Mouse (Mus musculus): ENCODE data around the gene Ccr1l1. TPM values are rescaled to one million over a fixed set of nuclear protein-coding genes. Genes with fewer than 3 reads are reported as not detected.
"Not testable (repeated sequence)": the region's sequence is repeated elsewhere in the genome, so short reads cannot be mapped to it uniquely, and the experiment has no call there.

Gene Ccr1l1
- polyA plus RNA-seq, 1 experiment from 2014 or later, result not detected

- ATAC-seq (no peak), DNase-seq (ENCODE audit: low read depth, low spot score) (no peak)
- ChIA-PET POLR2A (no interaction called here), CTCF (no interaction called here)
- in situ Hi-C loops (cut with MboI; ENCODE audit: low pct_unique_long_range_greater_than_20kb), result no loop called here
- no peak for TF ChIP-seq CTCF (IDR thresholded peaks at IDR 0.05)
- H3K27me3 ChIP-seq, result no peaks in the 10 kb centered on the region
Observed at GRCm38 (mm10) chr9:123984943-123985342, 6.7 kb upstream of the Ccr1l1 start.

DNA sequence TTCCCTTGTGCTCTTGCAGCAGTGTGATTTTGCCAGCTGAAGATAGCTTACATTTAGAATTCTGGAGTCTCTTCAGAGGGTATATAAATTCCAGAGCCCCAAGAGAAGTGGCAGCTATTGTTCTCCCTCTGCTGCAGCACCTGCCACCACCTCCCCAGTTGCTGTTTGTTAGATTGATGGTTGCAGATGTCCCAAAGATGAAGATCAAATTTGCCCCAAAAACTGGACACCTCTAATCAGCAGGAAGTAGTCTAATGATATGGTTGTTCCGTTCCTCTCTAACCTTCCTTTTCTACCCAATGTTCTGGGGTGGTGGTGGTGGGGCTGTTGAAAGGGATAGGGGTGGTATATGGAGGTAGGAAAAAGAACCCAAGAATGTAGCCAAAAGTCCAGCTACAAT lies 4.5 kb upstream of the Ccr1l1 start:
- TF ChIP-seq CTCF (IDR thresholded peaks at IDR 0.05), result no peak
- CTCF ChIA-PET, result no interaction called here
- POLR2A ChIA-PET, result no interaction called here

GRCm38 (mm10) chr9:123981909-123982308 lies 3.7 kb upstream of the Ccr1l1 start:
- CTCF ChIA-PET, result no interaction called here
- in situ Hi-C loops (cut with MboI; ENCODE audit: low pct_unique_long_range_greater_than_20kb), result no loop called here
- POLR2A ChIA-PET, result no interaction called here
- no peak for TF ChIP-seq CTCF (IDR thresholded peaks at IDR 0.05)
- ATAC-seq, result no peak
- H3K27me3 ChIP-seq, result no peaks in the 10 kb centered on the region
- DNase-seq (ENCODE audit: low read depth, low spot score), result no peak

More for the DNA sequence above, 4.5 kb upstream of the Ccr1l1 start:
- H3K27me3 ChIP-seq, result no peaks in the 10 kb centered on the region
- no peak for ATAC-seq
- in situ Hi-C loops (cut with MboI; ENCODE audit: low pct_unique_long_range_greater_than_20kb), result no loop called here
- no peak for DNase-seq (ENCODE audit: low read depth, low spot score)

GRCm38 (mm10) chr9:123980858-123981475 lies 2.8 kb upstream of the Ccr1l1 start:
- not testable (repeated sequence) for H3K27me3 ChIP-seq

DNA sequence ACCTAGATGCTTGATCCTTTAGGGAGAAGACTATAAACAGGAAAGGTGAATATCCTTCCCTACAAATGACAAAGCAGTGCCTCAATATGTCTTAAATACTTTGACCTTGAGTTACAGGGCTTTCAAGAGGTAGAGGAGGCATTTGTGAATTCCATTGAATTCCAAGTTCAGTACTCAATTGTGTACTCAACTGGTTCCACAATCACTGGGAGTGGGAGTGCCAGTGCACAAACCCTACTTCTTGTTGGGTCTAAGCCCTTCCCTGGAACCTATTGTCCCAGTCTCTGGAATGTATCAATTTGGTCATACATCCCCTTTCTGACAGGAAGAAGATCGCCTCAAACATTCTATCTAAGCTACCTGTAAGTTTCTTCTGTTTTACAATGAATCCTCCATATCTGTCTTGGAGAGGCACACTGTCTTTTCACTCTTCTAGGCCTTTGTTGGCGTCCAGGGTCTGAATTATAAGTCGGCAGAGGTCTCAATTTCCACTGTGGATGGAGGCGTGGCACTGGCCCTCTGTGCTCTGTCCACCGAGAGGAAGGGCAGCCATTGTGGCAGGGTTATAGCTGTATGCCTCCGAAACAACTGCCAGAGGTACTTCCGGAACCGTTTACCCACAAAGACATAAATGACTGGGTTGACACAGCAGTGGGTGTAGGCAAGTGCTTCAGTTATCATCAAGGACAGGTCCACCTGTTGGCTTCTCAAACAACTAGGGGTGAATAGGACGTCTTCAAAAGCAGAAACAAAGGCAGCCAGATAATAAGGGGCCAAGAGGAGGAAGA lies 1.1 kb downstream of the Ccr1l1 start:
- no peaks in the 10 kb centered on the region for H3K27me3 ChIP-seq
- in situ Hi-C loops (cut with MboI; ENCODE audit: low pct_unique_long_range_greater_than_20kb), result no loop called here

More at GRCm38 (mm10) chr9:123980858-123981475, 2.8 kb upstream of the Ccr1l1 start:
- DNase-seq (ENCODE audit: low read depth, low spot score); CTCF ChIA-PET; in situ Hi-C loops (cut with MboI; ENCODE audit: low pct_unique_long_range_greater_than_20kb); POLR2A ChIA-PET; ATAC-seq: not testable (repeated sequence)

GRCm38 (mm10) chr9:123975630-123976029 lies 2.6 kb downstream of the Ccr1l1 start:
- no peak for TF ChIP-seq CTCF (IDR thresholded peaks at IDR 0.05)
- no peak for ATAC-seq

More for the DNA sequence above, 1.1 kb downstream of the Ccr1l1 start:
- CTCF ChIA-PET, result no interaction called here
- DNase-seq (ENCODE audit: low read depth, low spot score) (no peak), ATAC-seq (no peak)
- no peak for TF ChIP-seq CTCF (IDR thresholded peaks at IDR 0.05)
- POLR2A ChIA-PET, result no interaction called here

DNA sequence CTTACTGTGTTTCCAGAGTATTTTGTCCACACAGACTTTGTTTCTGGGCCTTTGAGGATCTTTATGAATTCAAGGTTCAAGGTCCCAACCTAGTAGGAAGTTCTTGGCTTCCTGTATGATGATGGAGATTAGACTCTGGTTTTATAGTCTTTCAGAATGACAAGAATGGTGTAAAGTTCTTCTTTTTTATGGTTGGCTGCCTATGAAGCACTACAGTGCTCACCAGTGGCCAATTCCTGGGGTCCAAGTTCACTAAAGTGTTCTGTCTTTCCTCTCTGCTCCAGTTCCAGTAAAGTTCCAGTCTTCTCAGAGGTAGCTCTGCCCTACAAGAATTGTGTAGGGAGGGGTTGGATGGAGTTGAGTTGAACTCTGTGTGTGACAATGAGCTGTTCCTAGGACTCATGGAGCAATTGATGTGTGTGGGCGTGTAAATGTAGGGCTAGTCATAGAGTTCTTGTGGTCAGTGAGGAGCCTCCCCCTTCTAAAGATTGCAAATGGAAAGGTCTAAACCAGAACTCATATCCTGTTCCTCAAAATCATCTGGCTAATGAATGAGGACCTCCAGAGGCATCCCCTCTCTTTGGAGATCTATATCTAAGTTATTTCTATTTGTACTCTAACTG lies 9.8 kb downstream of the Ccr1l1 start, which contains the start of gene Ccr1:
Gene Ccr1, minus strand, starts transcription at position 403 of the 623 bp plus-strand sequence.
- ATAC-seq, result no peak
- no peak for DNase-seq (ENCODE audit: low read depth, low spot score)
- TF ChIP-seq CTCF (IDR thresholded peaks at IDR 0.05), result no peak
- CTCF ChIA-PET, result no interaction called here
- in situ Hi-C loops (cut with MboI; ENCODE audit: low pct_unique_long_range_greater_than_20kb), result no loop called here
- H3K27me3 ChIP-seq, result no peaks in the 10 kb centered on the region
- POLR2A ChIA-PET, result no interaction called here

More at GRCm38 (mm10) chr9:123975630-123976029, 2.6 kb downstream of the Ccr1l1 start:
- in situ Hi-C loops (cut with MboI; ENCODE audit: low pct_unique_long_range_greater_than_20kb), result no loop called here
- ChIA-PET POLR2A (no interaction called here), CTCF (no interaction called here)
- H3K27me3 ChIP-seq, result no peaks in the 10 kb centered on the region
- DNase-seq (ENCODE audit: low read depth, low spot score), result no peak

- ATAC-seq; POLR2A ChIA-PET; DNase-seq (ENCODE audit: low read depth, low spot score); CTCF ChIA-PET; H3K27me3 ChIP-seq; in situ Hi-C loops (cut with MboI; ENCODE audit: low pct_unique_long_range_greater_than_20kb): not testable (repeated sequence)
Observed at GRCm38 (mm10) chr9:123966858-123967495, 11.2 kb downstream of the Ccr1l1 start.

DNA sequence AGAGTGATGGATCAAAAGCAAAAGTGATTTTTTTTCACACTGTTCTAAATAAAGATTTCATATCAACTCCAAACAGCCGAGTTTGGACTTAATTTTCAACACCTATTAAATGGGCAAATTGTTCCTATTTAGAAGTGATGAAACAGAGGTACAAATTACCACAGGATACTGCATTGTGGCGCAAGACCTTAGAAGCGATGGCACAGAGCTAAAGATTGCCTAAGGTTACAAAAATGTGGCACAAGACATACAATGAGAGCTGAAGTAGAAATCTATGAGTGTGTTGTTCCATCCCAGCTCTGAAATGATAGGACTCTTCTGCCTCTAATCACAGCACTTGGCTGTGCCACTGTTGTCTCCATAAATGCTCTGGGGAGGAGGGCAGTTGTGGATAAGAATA lies 13.4 kb downstream of the Ccr1l1 start:
- POLR2A ChIA-PET, result no interaction called here
- in situ Hi-C loops (cut with MboI; ENCODE audit: low pct_unique_long_range_greater_than_20kb), result no loop called here
- CTCF ChIA-PET, result interaction anchor here (1.0 kb wide), 1 partner anchor 19 kb away, joined by 3 read pairs; no protein-coding TSS in a partner anchor
- DNase-seq (ENCODE audit: low read depth, low spot score) (no peak), ATAC-seq (no peak)
- H3K27me3 ChIP-seq, result no peaks in the 10 kb centered on the region
- TF ChIP-seq CTCF (IDR thresholded peaks at IDR 0.05), result no peak

GRCm38 (mm10) chr9:123960161-123960560 lies 18.0 kb downstream of the Ccr1l1 start:
- ATAC-seq, result no peak
- CTCF ChIA-PET, result no interaction called here
- in situ Hi-C loops (cut with MboI; ENCODE audit: low pct_unique_long_range_greater_than_20kb), result no loop called here
- TF ChIP-seq CTCF (IDR thresholded peaks at IDR 0.05), result no peak
- DNase-seq (ENCODE audit: low read depth, low spot score), result no peak
- H3K27me3 ChIP-seq, result no peaks in the 10 kb centered on the region
- POLR2A ChIA-PET, result no interaction called here

Measured in Patski (cell line).